Mouse (Mus musculus): Measurements from ENCODE around the gene Pef1.

The Pef1 gene
- long read RNA-seq, experiment 1, transcript Pef1-201 (5 exons, 1,551 nt) = major isoform, 71 of 87 reads
- long read RNA-seq, experiment 1, partial matches to known transcripts = 11 of 87 reads
- long read RNA-seq, experiment 1, other reads (novel, unspliced or antisense) = 5 of 87 reads
- long read RNA-seq, experiment 2, transcript Pef1-201 (5 exons, 1,551 nt) = major isoform, 56 of 63 reads
- long read RNA-seq, experiment 2, partial matches to known transcripts = 4 of 63 reads
- long read RNA-seq, experiment 2, other reads (novel, unspliced or antisense) = 3 of 63 reads

DNA sequence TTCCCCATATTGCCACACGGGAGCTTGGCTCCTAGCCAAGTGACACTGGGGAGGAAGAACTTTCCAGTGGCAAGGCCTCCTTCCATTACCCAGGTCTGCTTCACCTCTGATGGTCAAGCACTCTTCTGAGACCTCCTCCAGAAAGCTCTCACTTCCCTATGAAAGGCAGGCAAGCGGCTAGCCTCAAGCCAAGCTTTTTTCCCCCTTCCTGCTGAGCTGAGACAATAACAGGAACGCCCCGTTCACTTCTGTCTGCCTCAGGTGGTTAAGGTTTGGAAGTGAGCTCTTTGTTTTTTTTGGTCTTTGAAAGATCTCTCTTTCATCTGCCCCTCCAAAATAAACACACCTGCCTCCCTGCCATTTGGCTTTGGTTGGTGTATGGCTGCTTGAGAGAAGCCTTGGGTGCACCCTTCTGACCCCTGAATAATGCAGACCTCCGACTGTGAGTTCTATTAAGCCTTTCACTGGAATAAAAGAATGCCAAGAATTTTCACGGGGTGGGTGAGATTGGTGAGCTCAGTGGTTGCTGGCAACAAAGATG lies at the start of gene Pef1:
Pef1 (plus strand) TSS at position 448 of the 541 bp plus-strand sequence.
- intact Hi-C loops (cut with DNase I) = no loop called here

DNA sequence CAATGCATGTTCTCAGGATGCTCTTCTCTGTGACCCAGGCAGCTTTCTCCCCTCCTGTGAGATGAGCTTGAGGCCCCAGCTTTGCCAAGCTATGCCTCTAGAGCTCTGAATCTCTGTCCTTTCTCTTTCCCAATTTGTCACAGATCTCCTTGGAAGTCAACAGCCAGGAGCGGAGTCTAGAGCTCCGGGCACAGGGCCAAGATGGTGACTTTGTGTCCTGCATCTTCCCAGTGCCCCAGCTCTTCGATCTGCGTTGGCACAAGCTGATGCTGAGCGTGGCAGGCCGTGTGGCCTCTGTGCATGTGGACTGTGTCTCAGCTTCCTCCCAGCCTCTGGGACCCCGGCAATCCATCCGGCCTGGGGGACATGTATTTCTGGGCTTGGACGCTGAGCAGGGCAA lies 49.2 kb upstream of the Pef1 start:
- intact Hi-C loops (cut with DNase I) = no loop called here

DNA sequence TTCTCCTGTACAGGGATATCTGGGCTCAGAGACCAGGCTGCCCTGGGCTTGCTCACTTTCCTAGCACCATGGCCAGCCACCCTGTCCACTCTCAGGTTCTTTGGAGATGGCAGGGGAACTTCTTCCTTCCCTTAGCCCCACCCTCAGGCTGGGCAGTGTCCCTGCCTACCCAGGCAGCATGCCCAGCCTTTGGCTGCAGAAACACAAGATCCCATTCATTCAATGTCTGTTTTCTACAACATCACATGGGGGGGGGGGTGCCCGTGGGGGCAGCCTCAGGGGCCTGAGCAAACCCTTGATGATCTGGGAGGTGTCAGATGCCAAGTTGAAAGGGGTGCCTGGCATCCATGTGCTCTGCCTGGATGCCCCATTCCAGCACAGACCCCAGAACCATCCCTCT lies 47.6 kb upstream of the Pef1 start:
- intact Hi-C loops (cut with DNase I) = no loop called here

- intact Hi-C loops (cut with DNase I) = no loop called here
Measured at GRCm38 (mm10) chr4:130055160-130056010, 47.0 kb upstream of the Pef1 start.

DNA sequence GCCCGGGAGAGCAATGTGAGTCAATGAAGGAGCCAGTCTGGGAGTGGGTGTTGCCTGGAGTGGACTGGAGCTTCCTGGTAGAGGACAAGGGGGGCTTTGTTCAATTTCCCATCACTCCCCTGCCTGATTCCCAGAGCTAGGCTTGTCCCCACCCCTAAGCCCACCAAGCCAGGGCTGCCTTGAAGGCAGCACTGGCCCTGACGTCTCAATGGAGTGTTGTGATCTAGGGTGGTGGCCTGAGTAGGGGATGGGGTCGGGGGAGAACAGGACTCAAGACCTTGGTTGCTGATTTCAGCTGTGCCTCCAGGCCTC lies 46.4 kb upstream of the Pef1 start:
- intact Hi-C loops (cut with DNase I) = no loop called here

GRCm38 (mm10) chr4:130056471-130056870 lies 45.9 kb upstream of the Pef1 start:
- intact Hi-C loops (cut with DNase I) = no loop called here

GRCm38 (mm10) chr4:130060937-130061336 lies 41.4 kb upstream of the Pef1 start:
- intact Hi-C loops (cut with DNase I) = no loop called here

DNA sequence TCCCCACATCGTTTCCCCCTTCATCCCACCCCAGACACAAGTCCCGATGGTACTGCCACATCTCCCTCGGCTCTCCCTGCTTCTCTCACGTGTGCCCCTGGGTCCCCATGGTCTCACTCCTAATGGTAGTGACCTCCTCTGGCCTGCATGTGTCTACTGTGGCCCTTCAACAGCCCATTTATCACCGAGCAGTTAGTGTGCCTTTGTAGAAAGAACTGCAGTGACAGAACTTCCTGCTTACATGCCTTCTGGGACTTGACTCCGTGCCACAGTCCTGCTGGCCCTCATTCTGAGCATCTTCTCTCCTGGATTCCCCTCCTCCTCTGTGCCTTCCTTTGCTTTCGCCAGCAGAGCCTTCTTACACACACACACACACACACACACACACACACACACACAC lies 39.2 kb upstream of the Pef1 start:
- intact Hi-C loops (cut with DNase I) = no loop called here

GRCm38 (mm10) chr4:130066816-130067215 lies 35.5 kb upstream of the Pef1 start:
- intact Hi-C loops (cut with DNase I) = no loop called here

DNA sequence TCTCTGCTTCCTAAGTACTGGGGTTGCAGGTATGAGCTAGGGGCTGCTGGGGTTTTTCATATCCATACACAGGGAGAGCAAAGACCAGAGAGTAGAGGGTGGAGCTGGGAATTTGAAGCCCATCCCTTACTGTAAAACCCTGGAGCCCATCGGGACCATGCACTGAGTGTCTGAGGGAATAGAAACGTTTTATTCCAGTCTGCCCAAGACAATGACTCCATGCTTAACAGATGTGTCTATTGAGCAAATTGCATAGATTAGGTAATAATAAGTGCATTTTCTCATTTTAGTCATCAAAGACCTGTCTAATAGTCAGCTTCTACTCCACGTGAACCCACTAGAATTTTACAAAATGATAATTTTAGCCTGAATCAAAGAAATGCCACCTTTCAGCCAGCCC lies 31.8 kb upstream of the Pef1 start:
- intact Hi-C loops (cut with DNase I) = no loop called here

- intact Hi-C loops (cut with DNase I) = no loop called here
Measured at GRCm38 (mm10) chr4:130071758-130072157, 30.6 kb upstream of the Pef1 start.

DNA sequence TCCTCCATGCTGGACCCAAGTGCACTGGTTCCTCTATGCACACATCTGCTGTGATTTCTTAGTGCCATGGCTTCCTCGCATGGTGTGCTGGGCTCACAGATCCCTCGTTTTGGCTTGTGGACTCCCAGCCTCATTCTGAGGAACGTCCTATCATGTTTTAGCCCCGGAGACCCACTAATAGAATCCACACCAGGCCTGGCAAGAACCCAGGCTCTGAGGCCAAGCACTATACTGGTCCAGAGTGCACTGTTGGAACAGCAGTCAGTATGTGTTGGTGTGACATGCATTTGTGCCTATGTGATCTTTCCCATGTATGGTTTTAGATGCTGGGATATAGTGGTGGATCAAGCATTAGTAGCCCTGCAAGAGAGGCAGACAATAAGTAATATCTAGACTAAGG lies 29.0 kb upstream of the Pef1 start:
- intact Hi-C loops (cut with DNase I) = no loop called here

DNA sequence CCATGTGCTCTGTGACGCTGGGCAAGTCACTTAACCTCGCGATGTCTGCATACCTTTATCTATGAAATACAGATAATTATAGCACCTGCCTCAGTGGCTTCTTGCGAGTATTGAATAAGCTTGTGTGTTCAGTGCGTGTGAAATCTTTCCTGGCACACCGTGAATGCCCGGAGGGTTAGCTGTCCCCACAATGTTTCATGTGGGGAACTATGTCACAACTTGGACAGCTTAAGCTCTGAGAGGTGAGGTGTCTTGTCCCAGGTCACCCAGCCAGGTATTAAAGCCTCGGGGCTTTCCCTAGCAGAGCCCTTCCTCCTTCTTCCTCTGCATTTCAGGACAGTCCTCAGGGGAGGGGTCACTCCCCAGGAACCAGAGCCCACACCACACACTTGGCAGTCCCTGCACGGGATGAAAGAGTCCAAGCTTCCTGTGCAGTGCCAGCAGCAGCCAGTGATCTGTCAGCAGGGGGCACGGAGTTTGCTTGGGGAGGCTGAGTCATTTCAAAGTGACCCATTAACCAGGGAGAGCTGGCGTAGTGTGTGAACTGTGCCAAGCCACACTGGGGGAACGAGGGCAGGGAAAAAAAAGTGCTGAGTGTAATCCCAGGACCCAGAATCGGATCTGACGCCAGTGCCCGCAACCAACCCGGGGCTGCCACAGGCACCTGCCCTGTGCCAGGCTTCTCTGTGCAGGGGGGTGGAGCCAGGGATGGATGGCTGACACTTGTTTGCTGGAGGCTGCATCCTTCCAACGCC lies 27.4 kb upstream of the Pef1 start:
- intact Hi-C loops (cut with DNase I) = no loop called here

DNA sequence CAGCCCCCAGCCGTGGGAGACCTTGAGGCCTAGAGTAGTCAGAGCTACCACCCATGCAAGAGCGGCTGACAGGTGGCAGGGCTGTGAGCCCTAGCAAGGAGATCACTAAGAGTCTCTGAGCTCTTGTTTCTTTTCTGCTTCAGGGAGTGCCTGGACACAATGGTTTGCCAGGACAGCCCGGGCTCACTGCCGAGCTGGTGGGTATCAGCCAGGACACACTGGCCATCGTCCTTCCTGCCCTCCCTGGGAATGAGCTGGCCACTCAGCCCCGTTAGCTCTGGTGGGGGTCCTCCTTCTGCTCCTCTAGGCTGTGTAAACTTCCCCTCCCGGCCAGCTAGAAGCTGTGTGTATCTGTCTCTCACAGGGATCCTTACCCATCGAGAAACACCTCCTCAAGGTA lies 25.5 kb upstream of the Pef1 start:
- intact Hi-C loops (cut with DNase I) = no loop called here

DNA sequence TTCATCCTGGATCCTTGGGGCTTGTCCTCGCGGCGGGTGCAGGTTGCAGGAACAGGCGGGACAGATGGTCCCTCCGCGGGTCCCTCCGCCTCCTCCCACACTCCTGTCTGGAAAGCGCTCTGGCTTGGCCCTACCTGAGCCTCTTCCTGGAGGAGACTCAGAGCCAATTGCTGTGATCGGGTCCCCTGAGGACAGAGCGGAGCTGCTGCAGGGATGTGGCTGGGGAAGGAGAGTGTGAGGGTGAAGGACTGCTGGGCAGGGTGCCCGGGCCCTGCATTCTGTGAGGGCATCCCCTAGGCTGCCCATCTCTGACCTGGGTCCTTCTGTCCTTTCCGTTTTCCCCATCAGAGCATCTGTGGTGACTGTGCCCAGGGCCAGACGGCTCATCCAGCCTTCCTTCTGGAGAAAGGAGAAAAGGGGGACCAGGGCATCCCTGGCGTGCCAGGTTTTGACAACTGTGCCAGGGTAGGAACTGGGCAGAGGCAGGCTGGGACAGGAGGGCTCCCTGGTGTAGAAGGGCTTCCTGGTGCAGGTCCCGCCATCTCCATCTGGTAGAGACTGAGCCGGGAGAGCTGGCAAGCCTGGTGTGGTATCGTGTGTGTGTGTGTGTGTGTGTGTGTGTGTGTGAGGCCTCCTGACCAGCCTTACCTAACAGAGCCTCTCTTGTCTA lies 23.4 kb upstream of the Pef1 start:
- intact Hi-C loops (cut with DNase I) = no loop called here

DNA sequence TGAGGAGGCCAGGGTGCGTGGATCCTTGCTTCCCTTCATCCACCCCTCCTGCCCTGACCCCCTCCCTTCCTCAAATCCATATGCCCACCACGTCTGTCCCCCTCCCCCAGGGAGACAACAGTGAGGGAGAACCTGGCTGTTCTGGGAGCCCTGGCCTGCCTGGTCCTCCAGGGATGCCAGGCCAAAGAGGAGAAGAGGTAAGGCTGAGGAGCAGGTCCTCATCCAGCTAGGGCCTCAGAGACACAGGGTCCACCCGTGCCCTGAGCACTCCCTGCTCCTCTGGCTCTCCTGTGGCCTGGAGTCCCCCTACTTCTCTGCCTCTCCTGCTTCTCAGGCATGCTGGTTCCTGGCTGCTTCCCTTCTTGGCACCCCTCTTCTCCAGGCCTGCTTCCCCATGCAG lies 22.8 kb upstream of the Pef1 start:
- intact Hi-C loops (cut with DNase I) = no loop called here

GRCm38 (mm10) chr4:130081345-130082190 lies 20.8 kb upstream of the Pef1 start:
- intact Hi-C loops (cut with DNase I) = loop anchor here (10.0 kb wide), 2 partner anchors 307 to 377 kb away; no protein-coding TSS in a partner anchor

- intact Hi-C loops (cut with DNase I) = loop anchor here (10.0 kb wide), 2 partner anchors 307 to 377 kb away; no protein-coding TSS in a partner anchor
Measured at GRCm38 (mm10) chr4:130082211-130082610, 20.1 kb upstream of the Pef1 start.

DNA sequence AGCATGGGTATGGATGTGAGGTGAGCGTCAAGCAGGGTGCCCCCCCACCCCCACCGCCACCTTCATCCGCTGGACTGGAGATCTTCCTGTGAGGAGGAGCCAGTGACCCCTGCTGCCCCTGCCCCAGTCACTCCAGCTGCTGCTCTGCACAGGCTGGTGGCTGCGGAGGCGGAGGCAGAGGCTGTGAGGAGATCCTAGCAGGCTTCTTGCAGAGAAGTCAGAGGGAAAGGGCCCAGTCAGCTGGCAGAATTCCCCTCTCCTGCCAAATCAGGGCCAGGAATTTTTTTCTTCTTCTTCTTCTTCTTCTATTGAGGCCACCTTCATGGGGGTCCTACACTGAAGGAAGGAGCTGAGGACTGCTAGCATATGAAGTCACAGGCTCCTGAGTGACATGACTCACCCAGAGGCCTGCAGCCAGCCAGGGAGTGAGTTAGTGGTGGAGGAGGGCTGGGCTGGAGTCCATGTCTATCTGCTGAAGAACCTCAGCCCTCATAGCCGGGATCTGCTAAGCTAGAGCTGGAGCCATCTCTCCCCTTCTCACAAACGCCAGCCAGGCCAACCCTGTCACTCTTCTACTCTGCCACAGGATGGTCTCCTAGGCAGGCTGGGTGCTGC lies 17.9 kb upstream of the Pef1 start:
- intact Hi-C loops (cut with DNase I) = loop anchor here (10.0 kb wide), 2 partner anchors 310 to 380 kb away; no protein-coding TSS in a partner anchor

Data from adrenal gland (tissue).